Mouse (Mus musculus) lung, postnatal 0 days (tissue): ENCODE data around the gene Entpd7.

Experiments used
- CTCF ChIP-seq: IDR thresholded peaks from 2 replicates; pipeline ENCODE4 v1.5.1; 2016; ENCODE audit warnings: antibody characterized with exemption, mild to moderate bottlenecking
- EP300 ChIP-seq: IDR thresholded peaks from 2 replicates; pipeline ENCODE4 v1.6.1; 2016; ENCODE audit warnings: antibody characterized with exemption, mild to moderate bottlenecking, control low read depth

- no peak for TF ChIP-seq CTCF
- TF ChIP-seq EP300, result no peak
These were observed 64.8 kb downstream of the Entpd7 start for GRCm38 (mm10) chr19:43754237-43754636.
